Mouse (Mus musculus) MEL (cell line): ENCODE measurements at regions not wholly inside any gene's neighbourhood (a gene's known extent, or its start where the extent isn't known, plus 50 kb on each side); places are given as distances from the start of the nearest gene placed in this dataset.

Experiments used
- CTCF ChIP-seq, 3 experiments: IDR thresholded peaks in 2 of 3; conservative IDR thresholded peaks in 1 of 3; 2 replicates each; pipeline ENCODE4 v1.5.1; 2011 to 2012; ENCODE audit warnings: low read length in 3 of 3, low read depth in 2 of 3, mild to moderate bottlenecking in 2 of 3, improper control_type of control experiment in 1 of 3, inconsistent platforms in 1 of 3, mixed read lengths in 1 of 3, moderate library complexity in 1 of 3; ENCODE audit not compliant: control insufficient read depth in 1 of 3, insufficient read depth in 1 of 3, poor library complexity in 1 of 3, severe bottlenecking in 1 of 3
- ELF1 ChIP-seq: IDR thresholded peaks from 2 replicates; pipeline ENCODE4 v1.6.1; 2014; ENCODE audit warnings: low read depth, mild to moderate bottlenecking, inconsistent platforms, low read length, improper control_type of control experiment, moderate library complexity
- ETS1 ChIP-seq: IDR thresholded peaks from 2 replicates; pipeline ENCODE4 v1.6.1; 2012; ENCODE audit warnings: low read depth, mild to moderate bottlenecking, inconsistent platforms, low read length, improper control_type of control experiment, moderate library complexity
- MAZ ChIP-seq: IDR thresholded peaks from 2 replicates; pipeline ENCODE4 v1.6.1; 2012; ENCODE audit warnings: low read depth, mild to moderate bottlenecking, inconsistent platforms, low read length, improper control_type of control experiment
- NELFE ChIP-seq: IDR thresholded peaks from 2 replicates; pipeline ENCODE4 v1.6.1; 2011; ENCODE audit warnings: low read depth, low read length, improper control_type of control experiment
- POLR2A ChIP-seq, 2 experiments: IDR thresholded peaks; 2 replicates each; pipeline ENCODE4 v1.6.1; 2011 to 2012; ENCODE audit warnings: low read length in 2 of 2, mild to moderate bottlenecking in 2 of 2, control low read depth in 1 of 2, improper control_type of control experiment in 1 of 2, low read depth in 1 of 2, moderate library complexity in 1 of 2; ENCODE audit not compliant: control insufficient read depth in 1 of 2, insufficient read depth in 1 of 2, poor library complexity in 1 of 2
- POLR2AphosphoS2 ChIP-seq: IDR thresholded peaks from 2 replicates; pipeline ENCODE4 v1.6.1; 2011; ENCODE audit warnings: low read length, improper control_type of control experiment
- TCF12 ChIP-seq: IDR thresholded peaks from 2 replicates; pipeline ENCODE4 v1.6.1; 2014; ENCODE audit warnings: low read depth, mild to moderate bottlenecking, inconsistent platforms, low read length, improper control_type of control experiment, moderate library complexity
- USF1 ChIP-seq: IDR thresholded peaks from 2 replicates; pipeline ENCODE4 v1.6.1; 2014; ENCODE audit warnings: low read depth, mild to moderate bottlenecking, inconsistent platforms, low read length, improper control_type of control experiment, moderate library complexity

DNA sequence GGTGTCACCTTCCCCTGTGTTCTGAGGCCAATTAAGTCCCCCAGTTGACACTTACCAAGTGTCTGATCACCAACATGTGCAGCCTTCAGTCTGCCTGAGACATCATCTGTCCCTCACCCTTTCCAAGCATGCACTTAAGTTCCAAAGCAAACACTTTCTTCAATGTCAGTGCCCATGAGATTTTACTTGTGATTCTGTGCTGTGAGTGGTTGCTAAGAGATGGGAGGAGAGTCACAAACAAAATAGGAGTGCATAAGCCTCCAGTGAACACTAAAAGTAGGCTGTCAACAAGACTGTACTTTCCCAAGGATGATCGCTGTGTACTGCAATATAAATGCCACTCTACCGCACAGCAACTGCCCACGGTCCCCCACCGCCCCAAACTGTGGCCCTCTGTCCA, 431.0 kb upstream of the Atp11b start:
- no peak for TF ChIP-seq ETS1
- TF ChIP-seq ELF1 = no peak
- TF ChIP-seq POLR2AphosphoS2 = no peak
- no peak for TF ChIP-seq MAZ
- TF ChIP-seq USF1 = no peak
- TF ChIP-seq CTCF (IDR thresholded peaks at IDR 0.05 in 2 of 3, conservative IDR thresholded peaks at IDR 0.05 in 1 of 3; ENCODE audit: control insufficient read depth in 1 of 3, insufficient read depth in 1 of 3, low read depth in 2 of 3, low read length in 3 of 3, poor library complexity in 1 of 3, severe bottlenecking in 1 of 3) = no peak
- no peak for TF ChIP-seq POLR2A (IDR thresholded peaks at IDR 0.05; ENCODE audit: control insufficient read depth in 1 of 2, insufficient read depth in 1 of 2, low read depth in 1 of 2, low read length in 2 of 2, poor library complexity in 1 of 2)
- TF ChIP-seq TCF12 = no peak
- no peak for TF ChIP-seq NELFE
